Mouse (Mus musculus) heart, embryonic 14.5 days (tissue): ENCODE data around the gene Enpep. TPM values are rescaled to one million over a fixed set of nuclear protein-coding genes. Genes with fewer than 3 reads are reported as not detected.

Experiments used
- polyA plus RNA-seq: library from polyadenylated mRNA; unstranded; fragments of >200 nt; fragmentation: Nextera tagmentation; extraction: Ambion mirVana; gene quantifications from 2 replicates; pipeline ENCODE4 v1.2.1, GENCODE M21; 2014

Gene Enpep
- polyA plus RNA-seq, 1 experiment from 2014 or later: 20.2 TPM

Other genes with a start within 250 kb of the Enpep start
- gene Pitx2, start 132.8 kb downstream of the Enpep start, polyA plus RNA-seq: 19.4 and 25.5 TPM in 2 replicates
- 9.1 and 9.8 TPM in 2 replicates for gene Elovl6, start 199.6 kb upstream of the Enpep start, polyA plus RNA-seq